Mouse (Mus musculus) testis, adult 2 months (tissue): ENCODE measurements around the gene Hoxd4.

Source experiments
- CTCF ChIP-seq: fragments of 200-500 bp; IDR thresholded peaks from 2 replicates; pipeline ENCODE4 v1.5.1; 2012; ENCODE audit warnings: low read depth, mild to moderate bottlenecking, inconsistent platforms, low read length, moderate library complexity; ENCODE audit not compliant: control insufficient read depth, insufficient read depth, insufficient replicate concordance
- POLR2A ChIP-seq: fragments of 200-500 bp; IDR thresholded peaks from 2 replicates; pipeline ENCODE4 v1.6.1; 2012; ENCODE audit warnings: low read depth, mild to moderate bottlenecking, inconsistent platforms, low read length, moderate library complexity; ENCODE audit not compliant: control insufficient read depth

- no peak for TF ChIP-seq POLR2A
- TF ChIP-seq CTCF, result no peak
Measured at GRCm38 (mm10) chr2:74671847-74672246, 39.9 kb upstream of the Hoxd4 start.
